Mouse (Mus musculus) erythroblast, embryonic 14.5 days (primary cell): ENCODE measurements around the gene Mdh1.

Source experiments
- GATA1 ChIP-seq: IDR thresholded peaks from 2 replicates; pipeline ENCODE4 v1.6.1; 2012; ENCODE audit warnings: low read length, inconsistent platforms, mixed read lengths
- TAL1 ChIP-seq: IDR thresholded peaks from 3 replicates; pipeline ENCODE4 v1.6.1; 2012; ENCODE audit warnings: low read length, inconsistent platforms, mixed read lengths

- TF ChIP-seq GATA1 (no peak), TAL1 (no peak)
Measured at GRCm38 (mm10) chr11:21561347-21561746, 10.8 kb downstream of the Mdh1 start.
